Mouse (Mus musculus) ES-Bruce4 (cell line): ENCODE measurements around the gene Wnt8b. TPM values are rescaled to one million over a fixed set of nuclear protein-coding genes. Genes with fewer than 3 reads are reported as not detected.

Experiments
- H3K27ac ChIP-seq: 2 replicates; pipeline ENCODE4 v1.5.1; 2012; ENCODE audit warnings: low read length, inconsistent platforms; ENCODE audit not compliant: insufficient read depth
- H3K27me3 ChIP-seq: 2 replicates; pipeline ENCODE4 v1.6.1; 2012; ENCODE audit warnings: mild to moderate bottlenecking, low read length, inconsistent platforms; ENCODE audit not compliant: control insufficient read depth, poor library complexity, insufficient read depth, severe bottlenecking
- H3K36me3 ChIP-seq: 2 replicates; pipeline ENCODE4 v1.6.1; 2012; ENCODE audit warnings: inconsistent platforms, mild to moderate bottlenecking, low read length, moderate library complexity; ENCODE audit not compliant: control insufficient read depth, poor library complexity, insufficient read depth, severe bottlenecking
- H3K4me1 ChIP-seq: one replicate; pipeline ENCODE4 v1.8.1; 2011; ENCODE audit warnings: low read length; ENCODE audit not compliant: control insufficient read depth, insufficient read depth
- H3K4me3 ChIP-seq: 2 replicates; pipeline ENCODE4 v1.5.1; 2011; ENCODE audit warnings: low read depth, mild to moderate bottlenecking, low read length
- H3K9ac ChIP-seq: 2 replicates; pipeline ENCODE4 v1.6.1; 2012; ENCODE audit warnings: low read depth, mild to moderate bottlenecking, inconsistent platforms; ENCODE audit not compliant: poor library complexity, severe bottlenecking
- H3K9me3 ChIP-seq: replicated peaks from 2 replicates; pipeline ENCODE4 v1.6.1; 2012; ENCODE audit warnings: mild to moderate bottlenecking, low read length, inconsistent platforms; ENCODE audit not compliant: control insufficient read depth, poor library complexity, insufficient read depth, severe bottlenecking
- CTCF ChIP-seq: IDR thresholded peaks from one replicate; pipeline ENCODE4 v1.8.1; 2011; ENCODE audit warnings: low read depth, low read length
- EP300 ChIP-seq: IDR thresholded peaks from 2 replicates; pipeline ENCODE4 v1.6.1; 2011; ENCODE audit warnings: low read depth, low read length; ENCODE audit not compliant: insufficient read depth
- POLR2A ChIP-seq: IDR thresholded peaks from one replicate; pipeline ENCODE4 v1.8.1; 2011; ENCODE audit warnings: low read length; ENCODE audit not compliant: insufficient read depth
- polyA plus RNA-seq: library from polyadenylated mRNA; stranded (reverse); fragments of >200 nt; gene quantifications from 2 replicates; pipeline ENCODE4 v1.2.4, GENCODE M21; 2011; ENCODE audit warnings: low read depth; ENCODE audit not compliant: missing spikeins, insufficient read depth, insufficient read length

Wnt8b gene
- polyA plus RNA-seq, 1 experiment = not detected

DNA sequence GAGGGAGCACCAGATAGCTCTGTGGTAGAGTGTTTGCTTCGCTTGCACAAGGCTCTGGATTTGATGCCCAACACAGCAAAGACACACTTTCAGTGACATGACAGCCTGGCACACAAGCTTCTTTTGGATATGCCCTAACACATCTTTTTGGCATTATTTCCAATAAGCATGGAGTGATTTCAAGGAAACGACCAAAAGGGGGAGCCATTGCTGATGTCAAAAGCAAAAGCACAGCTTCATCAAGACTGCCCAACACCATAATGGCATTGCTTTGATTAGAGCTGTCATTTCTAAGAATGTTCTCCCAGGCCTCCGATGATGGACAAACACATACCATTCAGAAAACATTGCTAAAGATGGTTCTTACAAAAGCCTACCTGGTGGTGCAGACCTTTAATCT lies 16.7 kb upstream of the Wnt8b start:
- Histone ChIP-seq H3K4me3 (no peak overlapping the region), H3K9me3 (no peaks in the 10 kb centered on the region), H3K9ac (no peak overlapping the region), H3K27me3 (no peaks in the 10 kb centered on the region), H3K27ac (no peak overlapping the region), H3K36me3 (no peaks in the 10 kb centered on the region), H3K4me1 (no peaks in the 10 kb centered on the region)
- TF ChIP-seq EP300 (no peak), CTCF (peak; percentile 7)

- no peak overlapping the region for H3K4me3 ChIP-seq
- no peak overlapping the region for H3K9ac ChIP-seq
- no peaks in the 10 kb centered on the region for H3K36me3 ChIP-seq
- H3K27me3 ChIP-seq = no peaks in the 10 kb centered on the region
- no peak overlapping the region for H3K27ac ChIP-seq
- H3K9me3 ChIP-seq = no peaks in the 10 kb centered on the region
- no peaks in the 10 kb centered on the region for H3K4me1 ChIP-seq
- no peak for TF ChIP-seq EP300
- peak; percentile 98 for TF ChIP-seq CTCF
Measured at GRCm38 (mm10) chr19:44487266-44487665, 6.0 kb upstream of the Wnt8b start.

GRCm38 (mm10) chr19:44496511-44496910 lies 3.2 kb downstream of the Wnt8b start:
- no peak overlapping the region for H3K4me3 ChIP-seq
- H3K9me3 ChIP-seq = no peaks in the 10 kb centered on the region
- H3K9ac ChIP-seq = no peak overlapping the region
- no peak overlapping the region for H3K27ac ChIP-seq
- no peaks in the 10 kb centered on the region for H3K4me1 ChIP-seq
- no peaks in the 10 kb centered on the region for H3K36me3 ChIP-seq
- TF ChIP-seq CTCF (no peak), POLR2A (no peak), EP300 (no peak)
- no peaks in the 10 kb centered on the region for H3K27me3 ChIP-seq

GRCm38 (mm10) chr19:44496941-44497340 lies 3.7 kb downstream of the Wnt8b start:
- Histone ChIP-seq H3K27me3 (no peaks in the 10 kb centered on the region), H3K27ac (no peak overlapping the region), H3K36me3 (no peaks in the 10 kb centered on the region), H3K4me3 (no peak overlapping the region), H3K4me1 (no peaks in the 10 kb centered on the region), H3K9me3 (no peaks in the 10 kb centered on the region), H3K9ac (no peak overlapping the region)
- TF ChIP-seq EP300 (no peak), POLR2A (no peak), CTCF (no peak)

DNA sequence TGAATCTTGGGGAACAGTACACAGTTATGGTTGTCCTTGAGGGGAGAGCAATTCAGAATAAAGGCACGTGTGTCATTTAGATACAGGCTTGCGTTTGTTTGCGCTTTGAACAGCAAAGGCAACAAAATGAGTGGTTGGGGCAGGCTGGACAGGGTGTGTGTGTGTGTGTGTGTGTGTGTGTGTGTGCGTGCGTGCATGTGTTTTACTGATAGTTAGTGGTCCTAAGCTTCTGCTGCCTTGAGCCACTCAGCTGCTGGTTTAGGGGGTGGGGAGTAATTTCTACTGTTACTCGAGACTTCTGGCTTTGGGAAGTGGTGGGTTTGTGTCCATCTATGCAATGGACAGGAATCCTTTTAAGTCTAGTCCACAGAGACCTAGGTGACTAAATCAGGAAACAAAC lies 5.7 kb downstream of the Wnt8b start:
- Histone ChIP-seq H3K27ac (no peak overlapping the region), H3K9me3 (no peaks in the 10 kb centered on the region), H3K36me3 (no peaks in the 10 kb centered on the region), H3K4me1 (no peaks in the 10 kb centered on the region), H3K4me3 (no peak overlapping the region), H3K9ac (no peak overlapping the region), H3K27me3 (no peaks in the 10 kb centered on the region)
- TF ChIP-seq CTCF = no peak
- TF ChIP-seq POLR2A = no peak
- no peak for TF ChIP-seq EP300

DNA sequence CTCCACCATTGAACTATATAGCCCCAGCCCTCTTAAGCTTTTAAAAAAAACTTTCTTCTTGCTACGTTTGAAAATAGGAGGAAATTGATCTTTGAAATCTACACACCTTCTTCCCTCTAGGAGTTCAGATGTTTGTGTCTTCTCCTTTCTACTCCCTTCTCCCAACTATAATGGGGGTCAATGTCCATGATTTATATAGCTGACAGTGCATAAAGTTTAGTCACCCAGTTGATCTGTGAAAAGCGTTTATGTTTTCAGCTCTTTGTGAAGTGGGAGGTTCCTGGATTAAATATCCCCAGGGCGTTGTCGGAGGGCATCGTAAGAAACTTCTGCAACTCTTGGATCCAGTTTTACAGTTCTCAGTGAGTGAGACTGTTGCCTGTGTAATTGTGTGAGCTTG lies 7.0 kb downstream of the Wnt8b start:
- no peaks in the 10 kb centered on the region for H3K9me3 ChIP-seq
- no peak overlapping the region for H3K27ac ChIP-seq
- no peaks in the 10 kb centered on the region for H3K27me3 ChIP-seq
- H3K36me3 ChIP-seq = no peaks in the 10 kb centered on the region
- no peaks in the 10 kb centered on the region for H3K4me1 ChIP-seq
- H3K4me3 ChIP-seq = no peak overlapping the region
- H3K9ac ChIP-seq = no peak overlapping the region
- no peak for TF ChIP-seq CTCF

DNA sequence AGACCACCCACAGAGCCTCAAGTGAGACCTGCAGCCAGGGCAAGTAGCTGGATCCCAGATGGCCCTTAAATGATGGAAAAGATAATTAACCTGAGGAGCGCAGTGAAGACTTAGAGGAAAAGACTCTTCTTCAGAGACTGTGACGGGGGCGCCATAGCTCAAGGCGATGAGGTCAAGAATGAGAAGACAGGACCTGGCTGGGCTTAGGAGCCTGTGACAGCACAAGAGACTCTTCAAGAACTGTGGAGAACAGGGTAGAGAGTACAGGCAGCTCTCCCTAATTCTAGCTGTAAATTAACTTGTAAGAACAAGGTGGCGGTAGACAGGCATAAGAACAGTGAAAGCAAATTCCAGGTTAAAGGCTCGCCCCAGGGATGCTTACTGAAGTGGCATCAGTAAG lies 8.7 kb downstream of the Wnt8b start:
- Histone ChIP-seq H3K36me3 (no peaks in the 10 kb centered on the region), H3K9ac (no peak overlapping the region), H3K4me1 (no peaks in the 10 kb centered on the region), H3K4me3 (no peak overlapping the region), H3K27me3 (no peaks in the 10 kb centered on the region), H3K9me3 (no peaks in the 10 kb centered on the region), H3K27ac (no peak overlapping the region)
- no peak for TF ChIP-seq EP300
